Mouse (Mus musculus) E14TG2a.4 (cell line): ENCODE data around the gene Abca12.

Experiments used
- CTCF ChIP-seq: conservative IDR thresholded peaks from 2 replicates; pipeline ENCODE4 v1.5.1; 2014; ENCODE audit warnings: low read length
- NANOG ChIP-seq: IDR thresholded peaks from 2 replicates; pipeline ENCODE4 v1.6.1; 2014; ENCODE audit warnings: borderline replicate concordance, low read length, mixed read lengths

GRCm38 (mm10) chr1:71297021-71297420 is 117.7 kb downstream of the Abca12 start:
- TF ChIP-seq CTCF (no peak), NANOG (no peak)
